Mouse (Mus musculus) limb, embryonic 13.5 days (tissue): ENCODE measurements around the gene 4930442H23Rik. TPM values are rescaled to one million over a fixed set of nuclear protein-coding genes. Genes with fewer than 3 reads are reported as not detected.

Source experiments
- ATAC-seq: fragments of 200-750 bp; cut with Nextera tagmentation; 2 replicates; pipeline ENCODE4 v1.8.0; 2017; ENCODE audit warnings: low read depth, moderate number of reproducible peaks, moderate TSS enrichment; ENCODE audit not compliant: low FRiP score
- H3K27ac ChIP-seq: fragments of 300-500 bp; sonication (generic); 2 replicates; pipeline ENCODE4 v1.5.1; 2015; ENCODE audit warnings: inconsistent platforms, mild to moderate bottlenecking, moderate library complexity
- H3K27me3 ChIP-seq: fragments of 300-500 bp; sonication (generic); 2 replicates; pipeline ENCODE4 v1.6.1; 2015; ENCODE audit warnings: mild to moderate bottlenecking, inconsistent platforms
- H3K36me3 ChIP-seq: fragments of 300-500 bp; sonication (generic); 2 replicates; pipeline ENCODE4 v1.6.1; 2015; ENCODE audit warnings: inconsistent platforms, mild to moderate bottlenecking, moderate library complexity
- H3K4me1 ChIP-seq: fragments of 300-500 bp; sonication (generic); 2 replicates; pipeline ENCODE4 v1.6.1; 2015; ENCODE audit warnings: inconsistent platforms
- H3K4me2 ChIP-seq: fragments of 300-500 bp; sonication (generic); replicated peaks from 2 replicates; pipeline ENCODE4 v1.6.1; 2015; ENCODE audit warnings: inconsistent platforms, mild to moderate bottlenecking, moderate library complexity
- H3K4me3 ChIP-seq: fragments of 300-500 bp; sonication (generic); 2 replicates; pipeline ENCODE4 v1.5.1; 2015; ENCODE audit warnings: moderate library complexity, mild to moderate bottlenecking, inconsistent platforms
- H3K9ac ChIP-seq: fragments of 300-500 bp; sonication (generic); 2 replicates; pipeline ENCODE4 v1.6.1; 2015; ENCODE audit warnings: mild to moderate bottlenecking, inconsistent platforms
- H3K9me3 ChIP-seq: fragments of 300-500 bp; sonication (generic); 2 replicates; pipeline ENCODE4 v1.6.1; 2016; ENCODE audit warnings: inconsistent platforms
- WGBS: fragments of 180-500 bp; shearing (Covaris S2); methylation state at CpG from one replicate; pipeline ENCODE4 v1.1.7; 2015; 5-methylcytosine and 5-hydroxymethylcytosine counted together
- polyA plus RNA-seq: library from polyadenylated mRNA; unstranded; fragments of >200 nt; fragmentation: Nextera tagmentation; extraction: Ambion mirVana; gene quantifications from 2 replicates; pipeline ENCODE4 v1.2.1, GENCODE M21; 2015

Gene 4930442H23Rik
- polyA plus RNA-seq, 1 experiment from 2014 or later, result not detected

DNA sequence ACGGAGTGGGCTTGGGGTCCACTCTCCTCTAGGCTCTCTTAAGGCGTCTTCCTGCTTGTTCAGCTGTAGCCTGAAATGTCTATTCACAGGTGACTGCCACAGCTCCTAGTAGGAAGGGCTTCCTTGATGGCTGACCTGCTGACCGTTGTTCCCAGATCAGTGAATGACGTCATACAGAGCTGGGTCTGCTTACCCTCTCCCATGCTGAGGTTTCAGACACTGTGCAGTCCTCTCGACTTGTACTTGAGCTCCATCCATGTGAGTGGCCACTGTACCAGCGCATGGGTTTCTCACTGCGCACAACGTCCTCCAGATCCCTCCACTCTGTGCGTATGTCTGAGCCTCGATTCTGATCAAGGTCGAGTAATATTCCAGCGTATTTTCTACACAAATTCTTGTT, 31.0 kb downstream of the 4930442H23Rik start:
- ATAC-seq, result no peak
- peaks cover 89% of the 10 kb centered on the region for H3K36me3 ChIP-seq
- H3K27me3 ChIP-seq, result no peaks in the 10 kb centered on the region
- H3K4me3 ChIP-seq, result no peak overlapping the region
- no peak overlapping the region for H3K4me2 ChIP-seq
- no peaks in the 10 kb centered on the region for H3K9me3 ChIP-seq
- 77% methylated on average over 12 of the region's 12 CpGs for WGBS
- H3K27ac ChIP-seq, result 0 out of 2 replicates have a peak overlapping the region, but pooled peaks have one; percentile 48
- H3K9ac ChIP-seq, result no peak overlapping the region
- H3K4me1 ChIP-seq, result 0 out of 2 replicates have a peak, but pooled peaks cover 4% of the 10 kb centered on the region

DNA sequence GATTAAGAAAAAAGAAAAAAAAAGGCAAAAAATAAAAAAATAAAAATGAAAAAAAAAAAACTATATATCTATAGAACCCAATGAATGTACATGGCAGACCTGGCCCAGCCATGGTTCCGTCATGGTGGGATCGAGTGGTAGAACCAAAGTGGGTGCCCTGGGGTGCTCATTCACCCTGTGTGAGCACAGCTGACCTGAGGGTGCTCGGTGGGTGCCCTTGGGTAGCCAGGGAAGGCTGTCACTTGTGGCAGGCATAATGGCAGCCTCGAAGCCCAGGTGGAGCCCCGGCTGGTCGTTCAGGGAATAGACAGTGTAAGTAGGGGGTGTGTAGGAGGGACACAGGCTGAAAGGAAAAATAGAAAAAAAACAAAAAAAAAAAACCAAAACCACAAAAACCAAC, 32.4 kb downstream of the 4930442H23Rik start:
- no peaks in the 10 kb centered on the region for H3K9me3 ChIP-seq
- H3K36me3 ChIP-seq, result peaks cover 89% of the 10 kb centered on the region
- no peak for ATAC-seq
- WGBS, result 69% methylated on average over 6 of the region's 6 CpGs
- no peak overlapping the region for H3K4me3 ChIP-seq
- 0 out of 2 replicates have a peak, but pooled peaks cover 4% of the 10 kb centered on the region for H3K4me1 ChIP-seq
- no peak overlapping the region for H3K27ac ChIP-seq
- H3K9ac ChIP-seq, result no peak overlapping the region
- H3K4me2 ChIP-seq, result no peak overlapping the region
- no peaks in the 10 kb centered on the region for H3K27me3 ChIP-seq

DNA sequence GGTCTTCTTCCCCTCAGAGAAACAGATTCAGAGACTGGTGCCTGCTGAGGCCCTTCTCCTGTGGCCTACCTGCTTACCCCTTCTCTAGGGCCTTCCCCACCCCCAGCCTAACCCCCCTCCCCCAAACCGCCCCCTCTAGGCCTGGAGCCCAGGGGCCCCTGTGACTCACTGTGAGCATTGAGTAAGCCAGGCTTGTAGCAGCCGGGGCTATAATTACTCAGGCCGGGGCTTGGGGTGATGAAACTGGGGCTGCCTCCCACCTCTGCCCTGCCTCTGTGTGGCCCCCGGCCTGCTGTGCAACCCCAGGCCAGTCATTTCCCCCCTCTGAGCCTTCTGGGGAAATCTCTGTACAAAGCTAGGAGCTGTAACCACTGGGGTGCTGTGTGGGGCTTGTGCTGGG, 37.4 kb downstream of the 4930442H23Rik start:
- H3K36me3 ChIP-seq, result peaks cover 78% of the 10 kb centered on the region
- peaks cover 17% of the 10 kb centered on the region for H3K4me1 ChIP-seq
- no peak overlapping the region for H3K9ac ChIP-seq
- H3K4me2 ChIP-seq, result no peak overlapping the region
- H3K4me3 ChIP-seq, result no peak overlapping the region
- H3K27ac ChIP-seq, result no peak overlapping the region; the same call in 1 of the 2 replicates
- no peaks in the 10 kb centered on the region for H3K27me3 ChIP-seq
- WGBS, result 79% methylated on average over 4 of the region's 4 CpGs
- no peak for ATAC-seq
- no peaks in the 10 kb centered on the region for H3K9me3 ChIP-seq

DNA sequence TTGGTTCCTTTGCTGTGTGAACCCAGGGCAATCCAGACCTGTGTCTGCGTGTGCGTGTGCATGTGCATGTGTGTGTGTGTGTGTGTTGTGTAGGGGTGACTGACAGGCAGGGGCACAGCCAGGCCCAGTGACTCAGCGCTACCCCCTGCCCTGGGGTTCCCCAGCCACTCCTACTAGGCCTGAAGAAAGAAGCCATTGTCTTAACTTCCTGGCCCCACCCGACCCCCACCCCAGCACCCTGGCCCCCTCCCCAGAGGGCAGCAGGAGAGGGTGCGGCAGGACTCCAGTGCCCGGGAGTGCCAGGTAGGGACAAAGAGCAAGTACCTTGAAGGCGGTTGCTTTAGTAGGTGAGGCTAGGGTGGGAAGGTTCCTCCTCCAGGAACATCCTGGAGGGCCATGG, 37.9 kb downstream of the 4930442H23Rik start:
- peaks cover 78% of the 10 kb centered on the region for H3K36me3 ChIP-seq
- peaks cover 22% of the 10 kb centered on the region for H3K4me1 ChIP-seq
- no peak overlapping the region for H3K4me3 ChIP-seq
- no peaks in the 10 kb centered on the region for H3K27me3 ChIP-seq
- 0 out of 2 replicates have a peak overlapping the region, but pooled peaks have one; percentile 39 for H3K9ac ChIP-seq
- no peaks in the 10 kb centered on the region for H3K9me3 ChIP-seq
- no peak overlapping the region; the same call in 1 of the 2 replicates for H3K27ac ChIP-seq
- no peak for ATAC-seq
- no peak overlapping the region for H3K4me2 ChIP-seq
- WGBS, result 89% methylated on average over 7 of the region's 7 CpGs

DNA sequence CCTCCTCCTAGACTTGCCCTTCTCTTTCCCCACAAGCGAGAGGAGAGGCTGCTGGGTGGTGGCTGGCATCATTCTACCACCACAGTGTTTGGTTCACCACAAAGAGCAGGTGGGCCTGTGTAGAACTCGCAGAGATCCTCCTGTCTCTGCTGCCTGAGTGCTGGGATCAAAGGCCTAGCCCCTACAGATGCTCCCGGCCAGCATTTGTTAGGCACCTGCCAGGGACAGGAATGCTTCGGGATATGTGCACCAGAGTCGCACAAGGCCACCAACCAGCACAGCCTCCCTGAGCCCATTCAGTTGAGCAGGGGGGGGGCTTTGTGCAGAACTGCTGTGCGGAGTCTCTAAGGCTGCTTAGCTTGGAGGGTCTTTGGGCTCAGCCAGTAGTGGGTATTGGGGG, 38.3 kb downstream of the 4930442H23Rik start:
- no peak overlapping the region for H3K4me3 ChIP-seq

DNA sequence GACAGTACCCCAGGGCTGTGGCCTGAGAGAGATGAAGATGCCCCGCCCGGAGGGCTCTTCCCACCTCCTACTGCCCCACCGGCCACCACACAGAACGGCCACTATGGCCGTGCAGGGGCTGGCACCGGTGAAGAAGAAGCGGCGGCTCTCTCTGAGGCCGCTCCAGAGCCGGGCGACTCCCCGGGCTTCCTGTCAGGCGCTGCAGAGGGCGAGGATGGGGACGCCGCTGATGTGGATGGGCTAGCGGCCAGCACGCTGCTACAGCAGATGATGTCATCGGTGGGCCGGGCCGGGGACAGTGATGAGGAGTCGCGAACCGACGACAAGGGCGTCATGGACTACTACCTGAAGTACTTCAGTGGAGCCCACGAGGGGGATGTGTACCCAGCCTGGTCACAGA, 39.0 kb downstream of the 4930442H23Rik start:
- Histone ChIP-seq H3K36me3 (peaks cover 74% of the 10 kb centered on the region), H3K9me3 (no peaks in the 10 kb centered on the region), H3K4me2 (no peak overlapping the region), H3K4me1 (peaks cover 33% of the 10 kb centered on the region), H3K9ac (no peak overlapping the region), H3K27ac (no peak overlapping the region), H3K27me3 (no peaks in the 10 kb centered on the region), H3K4me3 (no peak overlapping the region)
- WGBS, result 95% methylated on average over 27 of the region's 27 CpGs
- no peak for ATAC-seq

More for the DNA sequence above, 38.3 kb downstream of the 4930442H23Rik start:
- WGBS, result 95% methylated on average over 6 of the region's 6 CpGs
- Histone ChIP-seq H3K36me3 (peaks cover 75% of the 10 kb centered on the region), H3K4me2 (no peak overlapping the region), H3K27ac (no peak overlapping the region), H3K9ac (no peak overlapping the region), H3K4me1 (peaks cover 26% of the 10 kb centered on the region), H3K27me3 (no peaks in the 10 kb centered on the region), H3K9me3 (no peaks in the 10 kb centered on the region)
- ATAC-seq, result no peak

DNA sequence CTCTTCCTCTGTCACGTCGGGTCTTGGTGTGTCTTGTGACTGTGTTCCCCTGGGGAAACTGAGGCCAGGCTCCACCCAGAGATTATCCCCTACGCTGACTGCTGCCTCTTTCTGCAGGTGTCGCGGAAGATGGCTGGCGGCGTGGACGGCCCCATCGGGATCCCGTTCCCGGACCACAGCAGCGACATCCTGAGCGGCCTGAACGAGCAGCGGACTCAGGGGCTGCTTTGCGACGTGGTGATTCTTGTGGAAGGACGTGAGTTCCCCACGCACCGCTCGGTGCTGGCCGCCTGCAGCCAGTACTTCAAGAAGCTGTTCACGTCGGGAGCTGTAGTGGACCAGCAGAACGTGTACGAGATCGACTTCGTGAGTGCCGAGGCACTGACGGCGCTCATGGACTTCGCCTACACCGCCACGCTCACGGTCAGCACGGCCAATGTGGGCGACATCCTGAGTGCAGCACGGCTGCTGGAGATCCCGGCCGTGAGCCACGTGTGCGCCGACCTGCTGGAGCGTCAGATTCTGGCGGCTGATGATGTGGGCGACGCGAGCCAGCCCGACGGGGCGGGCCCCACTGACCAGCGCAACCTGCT, 39.7 kb downstream of the 4930442H23Rik start:
- no peak for ATAC-seq
- Histone ChIP-seq H3K9ac (no peak overlapping the region), H3K4me1 (peaks cover 40% of the 10 kb centered on the region), H3K4me3 (no peak overlapping the region), H3K27ac (no peak overlapping the region), H3K4me2 (no peak overlapping the region), H3K27me3 (no peaks in the 10 kb centered on the region), H3K9me3 (no peaks in the 10 kb centered on the region), H3K36me3 (peaks cover 72% of the 10 kb centered on the region)
- 96% methylated on average over 52 of the region's 52 CpGs for WGBS

DNA sequence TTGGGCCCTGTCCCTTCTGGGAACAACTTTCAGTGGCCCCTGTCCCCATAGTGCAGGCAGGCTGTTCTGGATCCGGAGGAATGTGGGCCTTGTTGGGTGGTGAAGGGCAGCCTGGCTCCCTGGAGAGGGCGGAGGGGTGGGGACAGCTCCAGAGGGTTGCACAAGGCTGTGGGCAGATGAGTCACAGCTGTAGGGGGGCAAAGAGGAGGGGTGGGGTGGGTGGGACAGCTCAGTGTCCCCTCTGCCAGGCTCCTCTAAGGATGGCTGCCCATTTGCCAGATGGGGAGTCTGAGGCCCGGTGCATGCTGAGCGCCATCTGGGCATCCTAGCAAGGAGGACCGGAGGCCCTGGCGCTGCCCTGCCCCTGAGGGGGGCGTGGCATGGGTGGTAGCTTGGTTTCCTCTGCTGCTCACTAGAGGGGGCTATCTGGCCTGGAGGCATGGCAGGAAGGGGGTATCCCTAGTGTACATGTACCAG, 40.5 kb downstream of the 4930442H23Rik start:
- no peak overlapping the region for H3K27ac ChIP-seq
- no peaks in the 10 kb centered on the region for H3K9me3 ChIP-seq
- H3K4me2 ChIP-seq, result no peak overlapping the region
- H3K4me1 ChIP-seq, result peaks cover 48% of the 10 kb centered on the region
- 90% methylated on average over 7 of the region's 7 CpGs for WGBS
- H3K36me3 ChIP-seq, result peaks cover 65% of the 10 kb centered on the region
- H3K27me3 ChIP-seq, result no peaks in the 10 kb centered on the region
- H3K4me3 ChIP-seq, result no peak overlapping the region
- no peak for ATAC-seq
- H3K9ac ChIP-seq, result 0 out of 2 replicates have a peak overlapping the region, but pooled peaks have one; percentile 35

DNA sequence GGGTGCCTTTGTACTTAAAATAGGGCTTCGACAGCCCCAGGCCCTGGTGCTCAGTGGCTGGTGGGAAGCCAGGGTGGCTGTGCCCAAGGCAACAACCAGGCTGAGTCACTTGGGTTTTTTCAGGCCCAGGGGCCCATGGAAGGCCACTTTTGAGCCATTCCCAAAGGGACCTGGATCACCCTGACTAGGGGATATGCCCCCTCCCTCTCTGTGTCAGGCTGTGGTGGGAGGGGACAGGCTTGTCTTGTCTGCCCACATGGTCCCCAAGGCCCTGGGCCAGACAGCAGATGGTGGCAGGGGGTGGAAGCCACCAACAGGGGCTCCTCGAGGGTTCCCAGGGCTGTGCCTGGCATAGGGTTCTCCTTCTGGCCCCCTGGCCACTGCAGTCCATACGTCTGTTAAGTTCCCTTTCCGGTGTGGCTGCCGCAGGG, 41.1 kb downstream of the 4930442H23Rik start:
- Histone ChIP-seq H3K27ac (no peak overlapping the region), H3K4me1 (peaks cover 49% of the 10 kb centered on the region), H3K27me3 (no peaks in the 10 kb centered on the region), H3K9me3 (no peaks in the 10 kb centered on the region), H3K9ac (peak overlapping the region; percentile 35; the same call in 1 of the 2 replicates), H3K4me3 (no peak overlapping the region), H3K4me2 (no peak overlapping the region), H3K36me3 (peaks cover 59% of the 10 kb centered on the region)
- whole genome bisulfite sequencing, result 69% methylated on average over 5 of the region's 5 CpGs
- no peak for ATAC-seq

DNA sequence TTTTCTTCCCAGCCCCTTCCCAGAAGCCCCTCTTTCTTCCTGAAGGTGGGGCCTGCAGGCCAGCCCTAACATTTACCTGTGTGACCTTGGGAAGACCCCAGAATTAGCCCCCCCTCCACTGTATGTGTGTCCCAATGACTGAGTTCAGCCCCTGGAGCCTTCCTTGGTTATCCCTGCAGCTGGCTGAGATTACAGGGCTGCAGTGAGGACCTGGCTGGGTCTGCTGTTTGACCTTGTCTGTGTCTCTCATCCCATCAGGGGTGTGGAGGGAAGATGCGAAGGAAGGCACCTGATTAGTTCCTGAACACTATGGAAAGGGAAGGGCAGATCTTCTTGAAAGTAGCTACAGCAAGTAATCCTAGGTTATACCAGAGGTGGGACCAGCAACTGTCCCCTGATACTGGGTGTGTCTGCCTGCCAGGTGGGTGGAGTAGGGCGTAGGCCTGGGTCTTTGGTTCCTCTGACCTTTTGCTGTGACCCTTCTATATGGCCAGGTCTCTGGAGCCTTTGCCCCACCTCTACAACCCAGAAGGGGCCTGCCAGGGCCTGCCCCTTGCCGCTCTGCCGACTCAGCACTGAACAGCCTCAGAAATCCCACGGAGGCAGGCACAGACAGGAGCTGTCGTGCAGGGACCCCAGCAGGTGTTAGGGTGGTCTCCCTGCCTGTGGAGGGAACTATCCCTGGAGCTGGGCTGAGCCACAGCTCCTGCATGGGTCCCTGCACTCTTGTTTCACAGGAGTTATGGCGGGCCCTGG, 42.0 kb downstream of the 4930442H23Rik start:
- Histone ChIP-seq H3K4me2 (peak overlapping the region; percentile 11), H3K4me3 (no peak overlapping the region), H3K27me3 (no peaks in the 10 kb centered on the region), H3K9ac (peak overlapping the region; percentile 35), H3K36me3 (peaks cover 49% of the 10 kb centered on the region), H3K4me1 (peaks cover 49% of the 10 kb centered on the region), H3K9me3 (no peaks in the 10 kb centered on the region), H3K27ac (no peak overlapping the region)
- no peak for ATAC-seq
- 82% methylated on average over 7 of the region's 7 CpGs for WGBS

DNA sequence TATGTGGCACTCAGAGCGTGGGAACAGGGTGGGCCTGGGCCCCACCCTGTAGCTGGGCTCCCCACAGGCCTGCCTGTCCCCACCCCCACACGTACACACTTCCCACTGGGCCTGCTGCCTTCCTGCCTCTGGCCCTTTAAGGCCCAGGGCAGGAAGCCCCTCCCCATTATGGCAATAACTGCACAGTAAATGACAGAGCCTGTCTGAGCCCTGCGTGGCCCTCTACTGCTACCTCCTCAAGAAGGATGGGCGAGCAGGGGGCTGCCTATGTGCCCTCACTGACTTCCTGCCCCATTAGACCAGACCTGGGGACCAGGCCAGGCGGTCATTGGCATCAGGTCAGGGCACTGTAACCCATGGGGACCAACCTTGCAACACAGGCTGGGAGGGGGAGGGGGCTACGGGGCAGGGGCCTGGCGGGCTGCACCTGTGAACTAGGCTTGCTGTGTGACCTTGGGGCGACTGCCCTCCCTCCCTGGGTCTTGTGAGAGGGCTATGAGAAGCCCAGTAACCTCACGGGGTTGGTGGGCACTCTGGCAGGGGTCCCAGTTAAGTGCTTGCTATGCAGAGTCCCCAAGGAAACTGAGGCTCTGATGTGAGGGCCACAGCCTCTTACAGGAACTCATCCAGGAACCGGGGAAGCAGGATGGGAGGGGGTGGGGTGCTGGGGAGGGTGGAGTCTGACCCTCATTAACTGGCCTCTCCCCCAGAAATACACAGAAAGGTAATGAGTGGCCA, 42.8 kb downstream of the 4930442H23Rik start:
- H3K27me3 ChIP-seq, result peaks cover under 1% of the 10 kb centered on the region; the same call in 1 of the 2 replicates
- peak overlapping the region; percentile 98 for H3K4me2 ChIP-seq
- H3K4me1 ChIP-seq, result peaks cover 50% of the 10 kb centered on the region
- WGBS, result 50% methylated on average over 10 of the region's 10 CpGs
- no peak overlapping the region; the same call in 1 of the 2 replicates for H3K27ac ChIP-seq
- H3K4me3 ChIP-seq, result peak overlapping the region; percentile 87
- peaks cover 42% of the 10 kb centered on the region for H3K36me3 ChIP-seq
- ATAC-seq, result no peak
- H3K9ac ChIP-seq, result peak overlapping the region; percentile 93
- no peaks in the 10 kb centered on the region for H3K9me3 ChIP-seq

DNA sequence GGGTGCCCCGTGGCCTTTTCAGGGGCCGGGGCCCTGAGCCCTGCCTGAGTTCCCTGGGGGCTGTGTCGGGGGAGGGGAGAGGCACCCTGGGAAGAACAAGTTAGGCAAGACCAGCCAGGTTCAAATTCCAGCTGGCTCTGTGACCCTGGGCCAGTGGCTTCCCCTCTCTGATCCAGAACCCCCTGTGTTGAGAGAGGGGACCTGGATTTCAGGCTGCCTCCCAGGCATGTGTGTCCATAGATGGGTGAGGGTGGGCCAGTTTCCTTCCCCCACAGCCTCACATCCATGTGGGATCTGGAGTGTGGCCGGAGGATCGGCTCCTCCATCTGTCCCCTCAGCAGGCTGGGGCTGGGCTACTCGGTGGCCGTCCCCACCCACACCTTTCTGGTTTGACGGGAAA, 43.6 kb downstream of the 4930442H23Rik start:
- WGBS, result 41% methylated on average over 8 of the region's 8 CpGs
- H3K9ac ChIP-seq, result peak overlapping the region; percentile 93
- H3K27ac ChIP-seq, result no peak overlapping the region

More for the DNA sequence above, 43.6 kb downstream of the 4930442H23Rik start:
- H3K4me1 ChIP-seq, result peaks cover 59% of the 10 kb centered on the region
- H3K36me3 ChIP-seq, result peaks cover 33% of the 10 kb centered on the region
- peak overlapping the region; percentile 98 for H3K4me2 ChIP-seq
- H3K27me3 ChIP-seq, result peaks cover 9% of the 10 kb centered on the region
- H3K9me3 ChIP-seq, result no peaks in the 10 kb centered on the region
- ATAC-seq, result no peak
- H3K4me3 ChIP-seq, result peak overlapping the region; percentile 87
